Mouse (Mus musculus) thymus, adult 2 months (tissue): ENCODE results near the gene Taf3.

Experiments used
- CTCF ChIP-seq: fragments of 200-500 bp; IDR thresholded peaks from 2 replicates; pipeline ENCODE4 v1.5.1; 2012; ENCODE audit warnings: mild to moderate bottlenecking, control low read depth, low read length, moderate library complexity, borderline replicate concordance; ENCODE audit not compliant: control insufficient read depth, poor library complexity, insufficient read depth; ENCODE audit errors: extremely low read depth
- POLR2A ChIP-seq: fragments of 200-500 bp; IDR thresholded peaks from 2 replicates; pipeline ENCODE4 v1.6.1; 2012; ENCODE audit warnings: mild to moderate bottlenecking, low read length, control low read depth, moderate library complexity; ENCODE audit not compliant: control insufficient read depth, poor library complexity, insufficient read depth; ENCODE audit errors: extremely low read depth

DNA sequence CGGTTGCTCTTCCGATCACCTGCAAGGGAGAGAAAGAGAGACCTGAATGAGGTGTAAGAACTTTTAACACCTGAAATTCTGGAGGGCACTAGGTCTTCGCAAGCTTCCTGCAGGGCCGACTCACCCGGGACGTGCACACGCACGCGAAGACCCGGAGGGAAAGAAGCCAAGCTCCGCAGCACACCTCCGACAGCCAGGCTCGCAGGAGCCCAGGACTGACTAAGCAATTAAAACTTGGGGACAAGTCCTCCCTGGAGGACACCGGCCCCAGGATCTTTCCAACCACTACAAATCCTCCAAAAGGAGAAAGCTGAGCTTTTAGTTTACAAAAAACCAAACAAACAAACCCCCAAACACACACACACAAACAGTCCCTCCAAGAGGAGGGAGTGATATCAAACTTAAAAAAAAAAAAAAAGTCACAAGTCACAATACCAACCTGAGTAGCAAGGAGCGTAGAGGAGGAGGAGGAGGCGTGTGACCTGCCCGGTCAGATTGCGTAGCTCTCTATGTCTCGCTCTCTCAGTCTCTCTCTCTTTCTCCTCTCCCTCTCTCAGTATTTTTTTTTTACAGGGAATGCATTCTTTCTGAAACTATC is 170.3 kb downstream of the Taf3 start:
- TF ChIP-seq CTCF (no peak), POLR2A (no peak; the same call in 1 of the 2 replicates)
